In genomic region chr9:52018505-52018904, GRCm38 (mm10) we compare ENCODE assay signal across 26 mouse cellular contexts.
"Had no signal": no experiment of that assay in that cellular context is flagged by ENCODE, and none has a peak within 500 bp of the region (broad histone marks: within the 10 kb centered on the region; RNA-seq: fewer than 3 reads in every experiment).

No protein-coding gene starts in this region.

- H3K4me3 ChIP-seq: gastrocnemius, adult 2 months; heart, adult 2 months; heart, embryonic 12.5 days; hindbrain, embryonic 10.5 days; hindbrain, embryonic 12.5 days; intestine, embryonic 15.5 days; layer of hippocampus, adult 2 months; left cerebral cortex, adult 2 months; limb, embryonic 13.5 days; limb, embryonic 15.5 days; liver, embryonic 12.5 days had no signal

- H3K27me3 ChIP-seq: heart, embryonic 12.5 days; hindbrain, embryonic 12.5 days; limb, embryonic 13.5 days; limb, embryonic 15.5 days; liver, embryonic 12.5 days had no signal

- H3K36me3 ChIP-seq: heart, embryonic 12.5 days; hindbrain, embryonic 10.5 days; hindbrain, embryonic 12.5 days; intestine, embryonic 15.5 days; limb, embryonic 13.5 days; limb, embryonic 15.5 days; liver, embryonic 12.5 days had no signal

- H3K27ac ChIP-seq: gastrocnemius, adult 2 months; heart, adult 2 months; hindbrain, embryonic 10.5 days; hindbrain, embryonic 12.5 days; hindbrain, embryonic 14.5 days; intestine, embryonic 15.5 days; layer of hippocampus, adult 2 months; left cerebral cortex, adult 2 months; limb, embryonic 13.5 days; limb, embryonic 15.5 days; liver, embryonic 12.5 days had no signal

- ATAC-seq: forebrain, postnatal 0 days; hindbrain, embryonic 16.5 days; inflammation-experienced regulatory T-cells, adult 6 months; intestine, embryonic 15.5 days; intestine, postnatal 0 days; liver, embryonic 12.5 days had no signal

- H3K4me1 ChIP-seq: heart, embryonic 12.5 days; hindbrain, embryonic 10.5 days; hindbrain, embryonic 12.5 days; intestine, embryonic 15.5 days; limb, embryonic 13.5 days; limb, embryonic 15.5 days; liver, embryonic 12.5 days had no signal

- H3K9me3 ChIP-seq: heart, embryonic 12.5 days; hindbrain, embryonic 10.5 days; hindbrain, embryonic 12.5 days; intestine, embryonic 15.5 days; limb, embryonic 13.5 days; limb, embryonic 15.5 days; liver, embryonic 12.5 days had no signal

- DNase-seq: forebrain, postnatal 0 days; gastrocnemius, adult 2 months; gastrocnemius, postnatal 10 days; gastrocnemius, postnatal 36 days; heart, adult 2 months; heart, postnatal 10 days; heart, postnatal 4 days; kidney, adult 18-20 months; kidney, adult 8-10 months; kidney, postnatal 10 days; kidney, postnatal 25 days; kidney, postnatal 4 days; left cerebral cortex, postnatal 4 days had no signal
